Mouse (Mus musculus) ES-Bruce4 (cell line): Measurements from ENCODE around the gene Ppip5k2.

Experiments
- CTCF ChIP-seq: IDR thresholded peaks from one replicate; pipeline ENCODE4 v1.8.1; 2011; ENCODE audit warnings: low read depth, low read length
- EP300 ChIP-seq: IDR thresholded peaks from 2 replicates; pipeline ENCODE4 v1.6.1; 2011; ENCODE audit warnings: low read depth, low read length; ENCODE audit not compliant: insufficient read depth
- POLR2A ChIP-seq: IDR thresholded peaks from one replicate; pipeline ENCODE4 v1.8.1; 2011; ENCODE audit warnings: low read length; ENCODE audit not compliant: insufficient read depth

DNA sequence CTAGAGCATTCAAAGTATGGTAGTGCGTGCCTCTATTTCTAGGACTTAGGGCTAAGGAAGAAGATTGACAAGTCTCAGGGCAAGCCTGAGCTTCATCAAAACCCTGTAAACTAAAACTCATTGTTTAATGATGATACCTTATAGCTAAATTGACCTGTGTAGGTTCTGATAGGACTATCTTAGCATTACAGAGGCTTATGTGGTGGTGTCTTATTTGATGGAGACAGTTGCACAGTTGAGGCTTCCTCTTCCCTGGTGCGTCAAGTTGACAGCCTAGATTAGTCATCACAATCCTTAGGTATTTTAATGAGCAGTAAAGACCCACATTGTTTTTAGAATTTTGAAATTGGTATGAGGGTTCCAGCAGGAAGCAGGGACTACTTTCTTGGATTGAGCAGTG is 3.8 kb upstream of the Ppip5k2 start:
- TF ChIP-seq EP300 (no peak), CTCF (no peak), POLR2A (no peak)
